Mouse (Mus musculus) embryonic facial prominence, embryonic 13.5 days (tissue): Measurements from ENCODE around the gene Hand2. TPM values are rescaled to one million over a fixed set of nuclear protein-coding genes. Genes with fewer than 3 reads are reported as not detected.

Source experiments
- ATAC-seq: fragments of 200-750 bp; cut with Nextera tagmentation; 2 replicates; pipeline ENCODE4 v1.8.0; 2017; ENCODE audit warnings: low read depth; ENCODE audit not compliant: insufficient number of reproducible peaks, insufficient read depth, low FRiP score, low TSS enrichment
- H3K27ac ChIP-seq: fragments of 300-500 bp; sonication (generic); 2 replicates; pipeline ENCODE4 v1.5.1; 2015; ENCODE audit warnings: moderate library complexity, mild to moderate bottlenecking, inconsistent platforms
- H3K27me3 ChIP-seq: fragments of 300-500 bp; sonication (generic); 2 replicates; pipeline ENCODE4 v1.6.1; 2015; ENCODE audit warnings: mild to moderate bottlenecking, inconsistent platforms
- H3K36me3 ChIP-seq: fragments of 300-500 bp; sonication (generic); 2 replicates; pipeline ENCODE4 v1.6.1; 2015; ENCODE audit warnings: mild to moderate bottlenecking, inconsistent platforms
- H3K4me1 ChIP-seq: fragments of 300-500 bp; sonication (generic); 2 replicates; pipeline ENCODE4 v1.6.1; 2015; ENCODE audit warnings: inconsistent platforms
- H3K4me2 ChIP-seq: fragments of 300-500 bp; sonication (generic); 2 replicates; pipeline ENCODE4 v1.6.1; 2015; ENCODE audit warnings: moderate library complexity, mild to moderate bottlenecking, inconsistent platforms
- H3K4me3 ChIP-seq: fragments of 300-500 bp; sonication (generic); 2 replicates; pipeline ENCODE4 v1.5.1; 2015; ENCODE audit warnings: mild to moderate bottlenecking, inconsistent platforms
- H3K9ac ChIP-seq: fragments of 300-500 bp; sonication (generic); 2 replicates; pipeline ENCODE4 v1.6.1; 2015; ENCODE audit warnings: mild to moderate bottlenecking, inconsistent platforms
- H3K9me3 ChIP-seq: fragments of 300-500 bp; sonication (generic); 2 replicates; pipeline ENCODE4 v1.6.1; 2016; ENCODE audit warnings: inconsistent platforms
- WGBS: fragments of 180-500 bp; shearing (Covaris S2); methylation state at CpG from one replicate; pipeline ENCODE4 v1.1.7; 2015; ENCODE audit warnings: mixed read lengths; 5-methylcytosine and 5-hydroxymethylcytosine counted together
- polyA plus RNA-seq: library from polyadenylated mRNA; unstranded; fragments of >200 nt; fragmentation: Nextera tagmentation; extraction: Ambion mirVana; gene quantifications from 2 replicates; pipeline ENCODE4 v1.2.1, GENCODE M21; 2015

Hand2 gene
- polyA plus RNA-seq, 1 experiment from 2014 or later, result 8.3 TPM

GRCm38 (mm10) chr8:57317107-57317506, 3.7 kb upstream of the Hand2 start:
- Histone ChIP-seq H3K9ac (peak overlapping the region; percentile 61), H3K4me2 (peak overlapping the region; percentile 66), H3K36me3 (no peaks in the 10 kb centered on the region), H3K4me1 (peaks cover 23% of the 10 kb centered on the region), H3K27me3 (peaks cover 97% of the 10 kb centered on the region), H3K4me3 (peak overlapping the region; percentile 18; the same call in 1 of the 2 replicates), H3K9me3 (no peaks in the 10 kb centered on the region), H3K27ac (peak overlapping the region; percentile 51; the same call in 1 of the 2 replicates)
- no peak for ATAC-seq

- Histone ChIP-seq H3K27ac (peak overlapping the region; percentile 11; the same call in 1 of the 2 replicates), H3K27me3 (peaks cover 97% of the 10 kb centered on the region), H3K9me3 (no peaks in the 10 kb centered on the region), H3K9ac (peak overlapping the region; percentile 66), H3K36me3 (no peaks in the 10 kb centered on the region), H3K4me2 (peak overlapping the region; percentile 66), H3K4me1 (peaks cover 15% of the 10 kb centered on the region), H3K4me3 (peak overlapping the region; percentile 54)
- 2% methylated on average over 5 of the region's 5 CpGs for WGBS
- no peak for ATAC-seq
These were observed 2.8 kb upstream of the Hand2 start for GRCm38 (mm10) chr8:57317890-57318480.

- Histone ChIP-seq H3K4me2 (peak overlapping the region; percentile 66), H3K27me3 (peaks cover 98% of the 10 kb centered on the region), H3K9me3 (no peaks in the 10 kb centered on the region), H3K4me1 (peaks cover 14% of the 10 kb centered on the region), H3K9ac (peak overlapping the region; percentile 66), H3K36me3 (no peaks in the 10 kb centered on the region), H3K27ac (peak overlapping the region; percentile 78), H3K4me3 (peak overlapping the region; percentile 54)
- no peak for ATAC-seq
- WGBS, result 2% methylated on average over 17 of the region's 17 CpGs
These were observed 1.4 kb upstream of the Hand2 start for GRCm38 (mm10) chr8:57319092-57319980.

- H3K4me1 ChIP-seq, result peaks cover 14% of the 10 kb centered on the region
- H3K27me3 ChIP-seq, result peaks cover 98% of the 10 kb centered on the region
- H3K9ac ChIP-seq, result peak overlapping the region; percentile 66
- peak overlapping the region; percentile 78 for H3K27ac ChIP-seq
- 2% methylated on average over 22 of the region's 22 CpGs for WGBS
- H3K4me2 ChIP-seq, result peak overlapping the region; percentile 66
- ATAC-seq, result no peak
- peak overlapping the region; percentile 54 for H3K4me3 ChIP-seq
- H3K36me3 ChIP-seq, result no peaks in the 10 kb centered on the region
- no peaks in the 10 kb centered on the region for H3K9me3 ChIP-seq
These were observed 700 bp upstream of the Hand2 start for GRCm38 (mm10) chr8:57319981-57320585.

- no peaks in the 10 kb centered on the region for H3K9me3 ChIP-seq
- peaks cover 98% of the 10 kb centered on the region for H3K27me3 ChIP-seq
- peaks cover 14% of the 10 kb centered on the region for H3K4me1 ChIP-seq
- under 1% methylated on average over 57 of the region's 64 CpGs for WGBS
- H3K9ac ChIP-seq, result peak overlapping the region; percentile 78
- peak; percentile 45; the same call in 1 of the 2 replicates for ATAC-seq
- H3K4me3 ChIP-seq, result peak overlapping the region; percentile 54
- H3K27ac ChIP-seq, result peak overlapping the region; percentile 87
- peak overlapping the region; percentile 66 for H3K4me2 ChIP-seq
- H3K36me3 ChIP-seq, result no peaks in the 10 kb centered on the region
These were observed 1.4 kb downstream of the Hand2 start for GRCm38 (mm10) chr8:57321898-57322895.

GRCm38 (mm10) chr8:57322961-57323941, 2.5 kb downstream of the Hand2 start:
- Histone ChIP-seq H3K4me2 (peak overlapping the region; percentile 37), H3K4me1 (peaks cover 22% of the 10 kb centered on the region), H3K27me3 (peaks cover 98% of the 10 kb centered on the region), H3K27ac (peak overlapping the region; percentile 87), H3K4me3 (peak overlapping the region; percentile 54), H3K9ac (peak overlapping the region; percentile 78), H3K36me3 (no peaks in the 10 kb centered on the region), H3K9me3 (no peaks in the 10 kb centered on the region)
- 2% methylated on average over 31 of the region's 31 CpGs for WGBS
- ATAC-seq, result no peak

GRCm38 (mm10) chr8:57324091-57324490, 3.3 kb downstream of the Hand2 start:
- H3K4me2 ChIP-seq, result peak overlapping the region; percentile 37; the same call in 1 of the 2 replicates
- 3% methylated on average over 12 of the region's 12 CpGs for WGBS
- no peak for ATAC-seq
- H3K27me3 ChIP-seq, result peaks cover 98% of the 10 kb centered on the region
- no peaks in the 10 kb centered on the region for H3K36me3 ChIP-seq
- peak overlapping the region; percentile 54 for H3K4me3 ChIP-seq
- peak overlapping the region; percentile 78 for H3K9ac ChIP-seq
- peak overlapping the region; percentile 87; the same call in 1 of the 2 replicates for H3K27ac ChIP-seq
- H3K4me1 ChIP-seq, result peaks cover 29% of the 10 kb centered on the region
- no peaks in the 10 kb centered on the region for H3K9me3 ChIP-seq

GRCm38 (mm10) chr8:57324671-57325070, 3.9 kb downstream of the Hand2 start:
- WGBS, result 2% methylated on average over 5 of the region's 5 CpGs
- no peak for ATAC-seq
- peaks cover 29% of the 10 kb centered on the region for H3K4me1 ChIP-seq
- peak overlapping the region; percentile 54 for H3K4me2 ChIP-seq
- H3K4me3 ChIP-seq, result peak overlapping the region; percentile 54
- peak overlapping the region; percentile 77; the same call in 1 of the 2 replicates for H3K27ac ChIP-seq
- peaks cover 98% of the 10 kb centered on the region for H3K27me3 ChIP-seq
- H3K9me3 ChIP-seq, result no peaks in the 10 kb centered on the region
- H3K36me3 ChIP-seq, result no peaks in the 10 kb centered on the region
- peak overlapping the region; percentile 75 for H3K9ac ChIP-seq

- H3K9me3 ChIP-seq, result no peaks in the 10 kb centered on the region
- H3K4me2 ChIP-seq, result peak overlapping the region; percentile 54
- peak overlapping the region; percentile 75 for H3K9ac ChIP-seq
- peaks cover 98% of the 10 kb centered on the region for H3K27me3 ChIP-seq
- H3K4me3 ChIP-seq, result peak overlapping the region; percentile 54
- 3% methylated on average over 21 of the region's 21 CpGs for WGBS
- peak overlapping the region; percentile 77 for H3K27ac ChIP-seq
- peaks cover 29% of the 10 kb centered on the region for H3K4me1 ChIP-seq
- no peaks in the 10 kb centered on the region for H3K36me3 ChIP-seq
- ATAC-seq, result no peak
These were observed 4.5 kb downstream of the Hand2 start for GRCm38 (mm10) chr8:57325111-57325891.
